Mouse (Mus musculus): ENCODE measurements around the gene Nek8.

The Nek8 gene

DNA sequence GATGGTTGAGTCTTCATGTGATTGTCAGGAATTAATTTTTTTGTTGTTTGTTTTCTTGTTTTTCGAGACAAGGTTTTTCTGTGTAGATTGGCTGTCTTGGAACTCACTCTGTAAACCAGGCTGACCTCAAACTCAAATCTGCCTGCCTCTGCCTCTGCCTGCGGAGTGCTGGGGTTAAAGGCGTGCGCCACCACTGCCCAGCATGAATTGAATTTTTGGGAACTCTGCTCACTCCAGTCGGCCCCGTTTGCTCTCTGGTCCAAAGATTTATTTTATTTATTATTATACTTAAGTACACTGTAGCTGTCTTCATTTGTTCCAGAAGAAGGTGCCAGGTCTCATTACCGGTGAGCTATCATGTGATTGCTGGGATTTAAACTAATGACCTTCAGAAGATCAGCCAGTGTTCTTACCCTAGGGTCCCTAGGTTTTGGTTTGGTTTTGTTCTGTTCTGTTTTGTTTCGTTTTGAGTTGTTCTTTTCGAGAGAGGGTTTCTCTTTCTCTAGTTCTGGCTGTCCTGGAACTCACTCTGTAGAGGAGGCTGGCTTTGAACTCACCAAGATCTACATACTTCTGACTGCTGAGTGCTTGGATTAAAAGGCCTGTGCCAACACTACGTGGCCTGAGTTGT lies 7.5 kb upstream of the Nek8 start:
- DNase-seq (ENCODE audit: low read depth, low spot score): peak; percentile 37

- DNase-seq (ENCODE audit: low read depth, low spot score): peak; percentile 98
Observed at GRCm38 (mm10) chr11:78182961-78183844, 6.7 kb upstream of the Nek8 start, which contains the start of gene Rpl23a. Gene Rpl23a (minus strand): TSS chr11:78183584.

DNA sequence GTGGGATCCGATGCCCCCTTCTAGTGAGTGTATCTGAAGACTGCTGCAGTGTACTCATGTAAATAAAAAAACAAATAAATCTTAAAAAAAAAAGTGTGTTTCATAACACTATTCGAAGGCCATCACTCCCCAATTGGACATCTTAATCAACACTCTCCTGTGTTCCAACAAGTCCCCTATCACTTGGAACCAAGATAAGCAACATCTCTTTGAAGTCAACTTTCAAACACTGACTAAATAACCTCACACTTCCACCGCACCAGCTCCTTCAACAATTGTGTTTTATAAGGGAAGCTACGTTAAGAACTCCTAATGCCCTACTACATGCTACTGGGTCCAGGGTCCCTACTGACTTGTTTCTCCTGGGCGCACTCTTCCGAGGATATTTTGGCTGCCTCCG lies 6.0 kb upstream of the Nek8 start:
- DNase-seq (ENCODE audit: low read depth, low spot score): no peak

GRCm38 (mm10) chr11:78181830-78182357 lies 5.4 kb upstream of the Nek8 start:
- DNase-seq (ENCODE audit: low read depth, low spot score): no peak

- DNase-seq (ENCODE audit: low read depth, low spot score): no peak
Observed at GRCm38 (mm10) chr11:78180081-78180761, 3.7 kb upstream of the Nek8 start.

GRCm38 (mm10) chr11:78179438-78179999 lies 3.0 kb upstream of the Nek8 start:
- no peak for DNase-seq (ENCODE audit: low read depth, low spot score)

GRCm38 (mm10) chr11:78178859-78179437 lies 2.5 kb upstream of the Nek8 start:
- DNase-seq (ENCODE audit: low read depth, low spot score): peak; percentile 90

DNA sequence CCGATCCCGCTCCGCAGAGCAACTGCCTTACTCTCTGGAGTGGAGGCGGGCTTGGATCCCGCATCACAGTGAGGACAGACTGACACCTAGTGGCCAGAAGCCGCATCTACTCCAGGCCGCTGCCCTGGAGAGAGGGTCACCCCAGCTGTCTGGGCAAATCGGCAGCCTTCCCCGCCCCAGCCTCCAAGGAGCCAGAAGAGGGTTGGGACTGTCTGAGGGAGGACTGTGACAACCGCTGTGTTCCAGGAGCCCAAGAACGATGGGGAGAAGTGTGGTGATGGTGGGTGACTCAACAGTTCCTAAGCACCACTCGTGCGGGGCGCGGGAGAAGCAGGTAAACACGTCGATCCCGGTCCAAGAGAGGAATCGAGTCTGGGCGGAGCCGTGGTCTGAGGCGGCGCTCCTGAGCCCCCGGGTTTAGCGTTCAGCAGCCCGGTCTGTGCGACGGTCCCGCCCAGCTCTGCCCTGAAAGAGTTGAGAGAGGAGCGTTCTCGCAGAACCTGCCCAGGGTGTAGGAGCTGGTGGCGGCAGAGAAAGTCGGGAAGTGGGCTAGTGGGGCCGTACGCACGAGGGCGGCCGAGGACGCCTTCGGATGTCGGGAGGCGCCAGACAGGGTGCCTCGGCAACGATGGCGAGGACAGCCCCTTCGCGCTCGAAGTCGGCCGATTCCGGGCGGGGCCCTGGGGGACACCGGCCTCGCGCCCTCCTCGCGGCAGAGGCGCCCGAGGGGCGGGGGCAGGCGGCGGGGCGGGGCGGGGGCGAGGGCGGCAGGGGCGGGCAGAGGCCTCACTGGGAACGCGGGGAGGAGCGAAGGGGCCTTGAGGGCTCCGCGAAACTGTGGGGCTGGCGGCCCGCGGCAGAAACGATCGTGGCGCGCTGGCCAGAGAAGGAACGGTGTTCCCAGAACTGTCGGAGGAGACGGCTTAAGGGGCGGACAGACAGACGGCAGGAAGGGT lies 1.7 kb upstream of the Nek8 start:
- peak; percentile 95 for DNase-seq (ENCODE audit: low read depth, low spot score)

DNA sequence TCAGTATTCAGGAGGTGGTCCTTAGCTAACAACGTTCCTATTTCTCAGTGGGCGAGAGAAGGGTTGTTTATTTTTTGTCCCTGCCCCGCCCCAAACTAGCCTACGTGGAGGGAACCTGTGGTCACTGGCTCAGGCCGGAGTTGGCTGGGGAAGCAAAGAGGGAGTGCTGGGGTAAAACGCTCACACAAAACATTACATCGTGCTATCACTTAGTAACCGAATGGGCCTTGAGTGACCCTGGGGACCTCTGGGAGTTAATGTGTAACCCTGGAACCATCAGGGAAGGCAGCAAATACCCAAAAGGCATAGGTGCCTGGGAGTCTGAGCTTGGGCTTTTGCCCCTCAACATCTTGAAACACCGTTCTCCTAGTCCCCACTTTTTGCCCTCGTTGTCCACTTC lies 962 bp upstream of the Nek8 start:
- DNase-seq (ENCODE audit: low read depth, low spot score): no peak

DNA sequence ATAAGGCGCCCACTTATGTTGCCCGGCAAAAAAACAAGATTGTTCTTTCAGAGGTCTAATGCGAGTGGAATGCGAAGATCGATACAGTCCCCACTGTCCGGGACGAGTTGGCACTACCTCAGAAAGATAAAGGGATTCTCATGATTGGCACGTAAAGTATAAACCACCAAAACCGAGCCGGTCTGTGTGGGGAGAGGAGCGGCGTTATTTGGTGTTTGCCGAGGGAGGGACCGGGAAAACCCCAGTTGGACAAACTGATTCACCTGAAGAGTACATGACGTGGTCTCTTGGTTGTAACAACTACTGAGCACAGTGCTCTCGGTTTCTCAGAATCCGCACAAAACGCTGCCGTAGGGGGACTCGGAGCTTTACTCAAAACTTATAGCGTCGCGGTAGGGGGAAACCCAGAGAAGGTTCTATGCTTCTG lies 443 bp upstream of the Nek8 start:
- DNase-seq (ENCODE audit: low read depth, low spot score): no peak

GRCm38 (mm10) chr11:78175771-78176401 lies 589 bp downstream of the Nek8 start:
- no peak for DNase-seq (ENCODE audit: low read depth, low spot score)

DNA sequence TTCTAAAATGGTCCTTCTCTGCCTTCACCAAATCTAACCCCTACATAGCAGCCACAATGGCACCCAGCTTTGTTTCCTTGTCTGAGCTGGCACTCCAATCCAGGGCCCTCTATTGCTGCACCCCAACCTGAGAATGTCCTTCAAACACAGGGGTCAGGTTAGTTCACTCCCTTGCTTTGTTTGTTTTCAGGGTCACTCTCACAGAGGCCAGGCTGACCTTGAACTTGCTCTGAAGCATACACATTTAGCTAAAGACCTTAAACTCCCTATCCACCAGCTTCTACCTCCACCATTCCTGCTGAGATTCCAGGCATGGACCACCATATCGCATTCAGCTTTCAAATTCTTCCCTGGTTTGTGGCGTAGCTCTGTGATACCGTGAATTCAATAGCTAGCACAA lies 2.0 kb downstream of the Nek8 start:
- DNase-seq (ENCODE audit: low read depth, low spot score): no peak

DNA sequence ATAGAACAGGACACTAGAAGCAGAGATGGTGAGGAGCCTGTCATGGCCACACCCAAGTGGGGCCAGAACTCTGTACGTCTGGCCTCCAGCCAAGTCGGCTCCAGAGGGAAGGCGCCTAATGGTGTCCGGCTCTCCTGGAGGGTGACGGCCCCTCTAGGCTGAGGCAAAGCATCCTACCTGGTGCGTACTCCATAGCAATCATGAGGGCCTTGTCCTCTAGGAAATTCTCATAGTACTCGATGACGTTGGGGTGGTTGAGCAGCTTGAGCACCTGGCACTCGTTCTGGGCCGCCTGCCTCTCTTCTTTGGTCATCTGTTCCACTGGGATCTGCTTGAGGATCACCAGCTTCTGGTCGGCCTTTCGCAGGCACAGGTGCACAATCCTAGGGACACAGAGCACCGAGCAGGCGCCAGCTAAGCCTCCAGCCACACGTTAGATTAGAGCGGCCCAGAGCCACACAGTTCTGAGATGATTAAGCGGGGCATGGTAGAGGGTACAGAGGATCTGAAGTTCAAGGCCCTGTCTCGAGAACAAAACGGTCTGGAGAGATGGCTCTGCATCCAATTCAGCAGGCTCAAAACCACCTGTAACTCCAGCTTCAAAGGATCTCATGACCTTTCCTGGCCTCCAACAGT lies 3.6 kb downstream of the Nek8 start:
- no peak for DNase-seq (ENCODE audit: low read depth, low spot score)

DNA sequence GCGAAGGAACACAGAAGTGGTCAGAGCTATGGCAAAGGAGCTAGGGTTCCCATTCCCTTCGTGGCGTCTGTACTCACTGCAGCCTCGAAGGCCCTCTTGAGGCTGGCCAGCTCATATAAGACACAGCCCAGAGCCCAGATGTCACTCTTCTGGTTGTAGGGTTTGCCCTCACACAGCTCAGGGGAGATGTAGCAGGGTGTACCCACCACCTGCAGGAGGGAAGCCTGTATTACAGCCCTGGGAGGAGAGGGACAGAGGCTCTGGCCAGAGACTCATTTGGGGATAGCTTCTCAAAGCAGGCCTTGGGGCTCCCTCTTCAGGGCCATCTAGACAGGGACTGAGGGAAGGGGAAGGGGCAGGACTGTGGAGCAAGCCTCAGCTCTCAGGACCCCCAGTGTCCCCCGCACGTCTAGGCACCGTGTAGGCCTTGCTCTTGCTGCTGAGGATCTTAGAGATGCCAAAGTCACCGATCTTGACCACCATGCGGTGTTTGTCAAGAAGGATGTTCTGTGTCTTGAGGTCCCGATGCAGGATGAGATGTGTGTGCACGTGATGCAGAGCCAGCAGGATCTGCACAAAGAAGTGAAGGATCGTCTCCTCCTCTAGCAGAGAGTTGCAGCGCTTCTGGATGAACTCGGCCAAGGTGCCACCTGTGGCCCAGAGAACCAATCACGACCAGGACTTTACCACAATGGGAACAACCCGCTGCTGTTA lies 4.3 kb downstream of the Nek8 start:
- peak; percentile 73 for DNase-seq (ENCODE audit: low read depth, low spot score)

DNA sequence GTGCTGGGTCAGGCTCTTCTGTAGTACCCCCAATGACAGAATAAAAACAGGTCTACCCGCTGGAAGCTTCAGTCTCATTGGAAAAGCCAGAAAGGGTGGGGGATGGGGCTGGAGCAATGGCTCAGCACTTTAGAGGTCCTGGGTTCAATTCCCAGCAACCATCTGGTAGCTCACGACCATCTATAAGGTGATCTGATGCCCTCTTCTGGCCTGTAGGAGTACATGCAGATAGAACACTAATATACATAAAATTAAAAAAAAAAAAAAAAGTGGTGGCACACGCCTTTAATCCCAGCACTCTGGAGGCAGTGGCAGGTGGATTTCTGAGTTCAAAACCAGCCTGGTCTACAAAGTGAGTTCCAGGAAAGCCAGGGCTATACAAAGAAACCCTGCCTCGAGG lies 5.1 kb downstream of the Nek8 start:
- DNase-seq (ENCODE audit: low read depth, low spot score): peak; percentile 85

- DNase-seq (ENCODE audit: low read depth, low spot score): no peak
Observed at GRCm38 (mm10) chr11:78170306-78170705, 6.2 kb downstream of the Nek8 start.

GRCm38 (mm10) chr11:78168541-78169468 lies 7.7 kb downstream of the Nek8 start:
- DNase-seq (ENCODE audit: low read depth, low spot score): peak; percentile 74
